Mouse (Mus musculus) thymus, adult 2 months (tissue): ENCODE results near the gene Fam83e.

Source experiments
- CTCF ChIP-seq: fragments of 200-500 bp; IDR thresholded peaks from 2 replicates; pipeline ENCODE4 v1.5.1; 2012; ENCODE audit warnings: mild to moderate bottlenecking, control low read depth, low read length, moderate library complexity, borderline replicate concordance; ENCODE audit not compliant: control insufficient read depth, poor library complexity, insufficient read depth; ENCODE audit errors: extremely low read depth
- POLR2A ChIP-seq: fragments of 200-500 bp; IDR thresholded peaks from 2 replicates; pipeline ENCODE4 v1.6.1; 2012; ENCODE audit warnings: mild to moderate bottlenecking, low read length, control low read depth, moderate library complexity; ENCODE audit not compliant: control insufficient read depth, poor library complexity, insufficient read depth; ENCODE audit errors: extremely low read depth

DNA sequence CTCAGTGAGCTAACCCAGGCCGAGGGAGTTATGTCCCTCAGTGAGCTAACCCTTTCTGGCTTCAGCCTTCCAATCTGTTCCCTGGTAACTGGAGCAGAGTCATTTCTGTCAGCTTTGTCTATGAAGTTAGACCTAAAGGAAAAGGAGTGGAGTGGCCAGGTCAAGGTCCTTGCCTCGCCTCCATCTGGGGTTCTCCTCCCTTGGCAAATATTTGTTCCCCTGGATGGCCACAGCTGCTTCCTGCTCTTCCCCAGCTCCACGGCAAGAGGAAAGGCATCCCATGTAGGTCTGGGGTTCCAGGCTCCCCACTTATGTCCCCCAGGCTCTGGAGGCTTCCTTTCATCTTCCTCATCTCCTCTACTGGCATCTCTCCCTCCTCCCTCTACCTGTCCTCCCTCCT is 6.6 kb downstream of the Fam83e start:
- no peak for TF ChIP-seq POLR2A
- no peak for TF ChIP-seq CTCF
